Mouse (Mus musculus): ENCODE data around the gene Dqx1. TPM values are rescaled to one million over a fixed set of nuclear protein-coding genes. Genes with fewer than 3 reads are reported as not detected.

Gene Dqx1
- total and polyA plus RNA-seq, 2 experiments from 2014 or later = 0.05 to 0.13 TPM

DNA sequence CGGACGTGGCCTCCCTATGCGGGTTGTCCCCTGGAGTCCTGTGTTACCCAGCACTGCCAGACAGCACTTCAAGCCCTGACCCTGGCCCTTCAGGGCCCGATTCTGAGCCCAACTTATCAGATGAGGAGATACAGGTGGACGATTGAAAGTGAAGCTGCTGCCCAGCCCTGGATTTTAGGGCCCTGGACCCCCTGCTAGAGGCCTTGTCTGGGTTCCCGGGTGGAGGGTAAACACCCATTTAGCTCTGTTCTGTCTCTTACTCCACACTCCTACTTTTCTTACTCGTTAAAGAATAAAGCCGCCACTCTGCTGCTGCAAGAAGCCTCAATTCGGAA is 30.2 kb downstream of the Dqx1 start:
- Histone ChIP-seq H3K4me2 (ENCODE audit: low read depth) (peak overlapping the region; percentile 23; the same call in 1 of the 2 replicates), H3K9ac (no peak overlapping the region), H3K27me3 (ENCODE audit: insufficient read depth, low read length) (peaks cover 56% of the 10 kb centered on the region), H3K36me3 (ENCODE audit: insufficient read depth) (no peaks in the 10 kb centered on the region), H3K4me3 (ENCODE audit: low read depth, low read length) (no peak overlapping the region), H3K9me3 (ENCODE audit: low read length) (no peaks in the 10 kb centered on the region), H3K4me1 (ENCODE audit: insufficient read depth) (no peaks in the 10 kb centered on the region), H3K27ac (ENCODE audit: low read depth, low read length) (no peak overlapping the region)
- WGBS = 7% methylated on average over 9 of the region's 9 CpGs
- ATAC-seq (no peak), DNase-seq (no peak)
- no peak for TF ChIP-seq CTCF (IDR thresholded peaks at IDR 0.05; ENCODE audit: low read depth)

DNA sequence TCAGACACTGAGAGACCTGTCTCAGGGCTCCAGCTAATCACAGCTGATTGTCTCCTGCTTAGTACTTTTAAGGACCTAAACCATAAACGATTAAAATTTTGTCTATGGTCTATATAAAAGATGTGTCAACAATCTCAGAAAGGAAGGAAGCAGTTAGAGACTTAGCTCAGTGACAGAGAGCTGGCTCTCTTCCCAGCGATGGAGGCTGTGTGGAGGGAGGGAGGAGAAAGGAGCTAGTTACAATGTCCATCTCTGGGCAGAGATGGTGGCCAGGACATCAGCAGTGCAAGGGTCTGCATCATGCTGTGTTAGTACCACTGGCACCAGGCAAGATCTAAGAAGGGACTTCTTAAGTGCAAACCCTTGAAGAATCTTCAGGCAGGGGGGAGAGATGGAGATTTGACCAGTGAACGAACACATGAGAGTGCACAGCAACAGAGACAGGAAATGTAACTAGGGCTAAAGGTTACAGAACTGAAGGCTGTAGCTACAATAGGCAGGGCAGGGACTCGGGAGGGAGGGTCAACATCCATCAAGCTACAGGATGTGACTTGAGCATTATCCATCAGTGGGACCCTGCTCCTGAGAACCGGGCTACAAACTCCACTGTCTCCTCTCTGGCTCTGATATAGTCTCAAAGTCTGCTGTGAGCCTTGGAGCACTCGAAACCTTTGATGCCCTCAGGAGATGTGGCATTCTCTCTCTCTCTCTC is 34.9 kb downstream of the Dqx1 start:
- no peak overlapping the region for H3K4me2 ChIP-seq (ENCODE audit: low read depth)
- H3K4me1 ChIP-seq (ENCODE audit: insufficient read depth) = no peaks in the 10 kb centered on the region
- TF ChIP-seq CTCF (IDR thresholded peaks at IDR 0.05; ENCODE audit: low read depth) = no peak
- H3K4me3 ChIP-seq (ENCODE audit: low read depth, low read length) = no peak overlapping the region
- no peaks in the 10 kb centered on the region for H3K36me3 ChIP-seq (ENCODE audit: insufficient read depth)
- no peak for DNase-seq
- no peak overlapping the region for H3K27ac ChIP-seq (ENCODE audit: low read depth, low read length)
- no peaks in the 10 kb centered on the region for H3K9me3 ChIP-seq (ENCODE audit: low read length)
- WGBS = 48% methylated on average over 6 of the region's 6 CpGs
- H3K27me3 ChIP-seq (ENCODE audit: insufficient read depth, low read length) = peaks cover 26% of the 10 kb centered on the region
- no peak overlapping the region for H3K9ac ChIP-seq
- no peak for ATAC-seq

DNA sequence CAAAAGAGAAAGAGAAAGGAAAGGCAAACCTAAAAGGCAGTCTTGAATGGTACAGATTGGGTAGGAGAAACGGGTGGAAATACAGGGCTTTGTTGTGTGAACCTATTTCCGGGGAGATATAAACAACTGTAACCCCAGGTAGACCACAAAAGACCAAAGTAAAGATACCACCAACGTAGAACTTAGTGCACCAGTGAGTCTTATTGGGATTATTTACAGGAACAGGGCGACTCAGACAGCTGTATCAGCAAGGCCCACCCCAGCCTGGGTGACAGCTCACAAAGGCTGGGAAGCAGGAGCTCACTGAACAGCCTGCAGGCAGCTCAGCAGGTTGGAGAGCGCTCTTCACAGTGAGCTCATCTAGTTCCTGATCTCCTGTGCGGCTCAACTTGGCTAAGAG is 38.3 kb downstream of the Dqx1 start:
- Histone ChIP-seq H3K36me3 (ENCODE audit: insufficient read depth) (no peaks in the 10 kb centered on the region), H3K4me3 (ENCODE audit: low read depth, low read length) (no peak overlapping the region), H3K4me2 (ENCODE audit: low read depth) (no peak overlapping the region), H3K9ac (no peak overlapping the region), H3K27ac (ENCODE audit: low read depth, low read length) (no peak overlapping the region), H3K4me1 (ENCODE audit: insufficient read depth) (no peaks in the 10 kb centered on the region), H3K9me3 (ENCODE audit: low read length) (no peaks in the 10 kb centered on the region), H3K27me3 (ENCODE audit: insufficient read depth, low read length) (no peaks in the 10 kb centered on the region; the same call in 1 of the 2 replicates)
- WGBS = 37% methylated on average over 6 of the region's 6 CpGs
- no peak for DNase-seq
- ATAC-seq = no peak
- no peak for TF ChIP-seq CTCF (IDR thresholded peaks at IDR 0.05; ENCODE audit: low read depth)

DNA sequence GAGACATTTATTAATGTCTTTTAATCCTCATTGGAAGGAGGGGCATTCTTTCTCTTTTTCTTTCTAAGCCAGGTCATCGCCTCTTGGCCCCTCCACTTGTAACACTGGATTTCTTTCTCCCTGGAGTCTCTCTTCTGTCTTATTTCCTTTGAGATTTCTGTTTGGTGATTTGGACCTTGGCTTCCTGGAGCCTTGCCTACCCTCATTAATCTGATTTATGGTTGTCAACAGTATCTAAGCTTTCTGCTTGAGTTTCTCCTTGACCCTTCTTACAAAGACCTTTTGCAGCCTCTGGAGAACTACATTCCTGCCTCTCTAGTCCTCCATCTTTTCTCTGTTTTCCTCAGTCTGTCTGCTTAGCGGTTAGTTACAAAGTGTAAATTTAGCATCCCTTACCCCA is 40.8 kb downstream of the Dqx1 start:
- H3K9me3 ChIP-seq (ENCODE audit: low read length) = no peaks in the 10 kb centered on the region
- WGBS = 78% methylated on average over 2 of the region's 2 CpGs

DNA sequence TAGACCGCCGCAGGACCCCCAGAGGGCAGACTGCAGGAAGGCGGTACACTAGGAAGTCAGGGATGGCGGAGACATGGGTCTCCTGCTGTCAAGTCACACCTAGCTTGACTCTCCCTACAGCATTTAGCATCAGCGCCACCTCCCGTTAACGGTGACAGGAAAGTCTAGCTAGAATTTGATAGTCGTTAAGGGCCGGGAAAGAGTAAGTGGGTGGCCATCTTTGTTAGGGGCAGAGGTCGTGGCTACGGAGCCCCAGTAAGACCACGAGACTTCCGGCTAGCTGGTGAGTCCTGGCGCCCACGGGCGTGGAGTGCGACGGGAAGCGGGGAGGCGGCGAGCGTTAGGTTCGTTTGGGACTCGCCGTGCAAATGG is 43.7 kb downstream of the Dqx1 start, which contains the start of the genes Ccdc142 and Gm42688:
TSS of gene Ccdc142 (plus strand) at position 286 of the 372 bp plus-strand sequence.
TSS of gene Gm42688 (plus strand) at position 302 of the 372 bp plus-strand sequence.
- no peaks in the 10 kb centered on the region for H3K27me3 ChIP-seq (ENCODE audit: insufficient read depth, low read length)
- ATAC-seq (peak; percentile 85), DNase-seq (peak; percentile 90)
- TF ChIP-seq CTCF (IDR thresholded peaks at IDR 0.05; ENCODE audit: low read depth) = peak; percentile 81
- peak within 1 kb of the TSS; percentile 82 for H3K27ac ChIP-seq (ENCODE audit: low read depth, low read length)
- no peaks in the 10 kb centered on the region for H3K9me3 ChIP-seq (ENCODE audit: low read length)
- under 1% methylated on average over 25 of the region's 25 CpGs for WGBS
- H3K4me1 ChIP-seq (ENCODE audit: insufficient read depth) = peaks cover 8% of the 10 kb centered on the region; the same call in 1 of the 2 replicates
- peak within 1 kb of the TSS; percentile 66 for H3K4me3 ChIP-seq (ENCODE audit: low read depth, low read length)
- H3K36me3 ChIP-seq (ENCODE audit: insufficient read depth) = no peaks in the 10 kb centered on the region; the same call in 1 of the 2 replicates
- H3K9ac ChIP-seq = peak within 1 kb of the TSS; percentile 76
- peak within 1 kb of the TSS; percentile 99 for H3K4me2 ChIP-seq (ENCODE audit: low read depth)

More for the DNA sequence above, 40.8 kb downstream of the Dqx1 start:
- TF ChIP-seq CTCF (IDR thresholded peaks at IDR 0.05; ENCODE audit: low read depth) = no peak
- no peak overlapping the region for H3K27ac ChIP-seq (ENCODE audit: low read depth, low read length)
- peaks cover 8% of the 10 kb centered on the region; the same call in 1 of the 2 replicates for H3K4me1 ChIP-seq (ENCODE audit: insufficient read depth)
- H3K4me2 ChIP-seq (ENCODE audit: low read depth) = no peak overlapping the region
- H3K9ac ChIP-seq = no peak overlapping the region
- DNase-seq (no peak), ATAC-seq (no peak)
- H3K4me3 ChIP-seq (ENCODE audit: low read depth, low read length) = no peak overlapping the region
- no peaks in the 10 kb centered on the region for H3K36me3 ChIP-seq (ENCODE audit: insufficient read depth)
- no peaks in the 10 kb centered on the region for H3K27me3 ChIP-seq (ENCODE audit: insufficient read depth, low read length)

DNA sequence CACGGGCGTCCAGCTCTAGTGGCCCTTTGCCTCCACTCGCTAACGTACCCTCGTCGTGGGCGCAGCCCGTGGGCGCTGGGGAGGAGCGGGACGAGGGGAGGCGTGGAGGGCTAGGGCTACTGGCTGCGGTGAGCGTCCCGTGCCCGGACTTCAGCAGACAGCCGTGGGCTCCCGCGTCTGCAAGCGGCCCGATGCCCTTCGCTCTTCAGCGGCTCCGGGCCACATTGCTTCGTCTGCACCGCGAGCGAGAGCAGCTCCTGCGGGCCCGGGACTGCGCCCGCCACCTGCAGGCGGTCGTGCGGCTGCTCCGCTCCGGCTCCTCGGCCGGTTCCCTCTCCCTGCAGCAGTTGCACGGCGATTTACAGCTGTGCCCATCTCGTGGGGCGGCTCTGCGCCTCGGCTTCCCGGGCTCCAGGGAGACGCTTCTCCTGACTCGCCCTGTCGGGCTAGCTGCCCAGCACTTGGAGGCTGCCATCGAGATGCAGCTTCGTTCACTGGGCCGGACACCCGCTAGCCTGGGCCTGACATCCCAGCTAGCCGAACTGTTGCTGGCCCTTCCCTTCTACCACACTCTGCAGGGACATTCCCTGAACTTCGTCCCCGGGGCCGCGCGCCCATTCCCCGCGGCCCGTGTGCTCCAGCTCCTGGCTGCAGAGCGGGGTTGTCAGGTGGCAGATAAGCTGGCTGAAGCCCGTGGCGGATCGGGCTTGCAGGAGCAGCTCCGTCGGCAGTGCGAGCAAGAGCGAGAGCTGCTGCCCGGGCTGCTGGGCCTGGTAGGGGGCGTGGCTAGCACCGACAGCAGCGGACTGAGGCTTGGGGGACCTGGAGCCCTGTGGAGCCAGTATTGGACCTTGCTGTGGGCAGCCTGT is 44.3 kb downstream of the Dqx1 start:
- ATAC-seq (peak; percentile 70), DNase-seq (peak; percentile 74)
- Histone ChIP-seq H3K36me3 (ENCODE audit: insufficient read depth) (no peaks in the 10 kb centered on the region; the same call in 1 of the 2 replicates), H3K4me1 (ENCODE audit: insufficient read depth) (peaks cover 8% of the 10 kb centered on the region; the same call in 1 of the 2 replicates), H3K4me3 (ENCODE audit: low read depth, low read length) (peak overlapping the region; percentile 66), H3K4me2 (ENCODE audit: low read depth) (peak overlapping the region; percentile 99), H3K27me3 (ENCODE audit: insufficient read depth, low read length) (no peaks in the 10 kb centered on the region), H3K9ac (peak overlapping the region; percentile 76), H3K9me3 (ENCODE audit: low read length) (no peaks in the 10 kb centered on the region), H3K27ac (ENCODE audit: low read depth, low read length) (peak overlapping the region; percentile 82)
- 7% methylated on average over 74 of the region's 74 CpGs for whole genome bisulfite sequencing
- peak; percentile 70 for TF ChIP-seq CTCF (IDR thresholded peaks at IDR 0.05; ENCODE audit: low read depth)
